Mouse (Mus musculus): ENCODE results near the gene Coro6. TPM values are rescaled to one million over a fixed set of nuclear protein-coding genes. Genes with fewer than 3 reads are reported as not detected.

Coro6 gene
- polyA plus RNA-seq, 1 experiment from 2014 or later = 0.40 TPM

GRCm38 (mm10) chr11:77506941-77507340 lies 44.7 kb downstream of the Coro6 start:
- 89% methylated on average over 6 of the region's 6 CpGs for WGBS
- Histone ChIP-seq H3K27me3 (replicated peaks; ENCODE audit: control insufficient read depth, insufficient read depth, low read length) (no peaks in the 10 kb centered on the region), H3K4me1 (replicated peaks; ENCODE audit: control insufficient read depth, insufficient read depth, low read length) (peaks cover 5% of the 10 kb centered on the region), H3K4me2 (no peak overlapping the region), H3K9me3 (ENCODE audit: control insufficient read depth, low read length) (no peaks in the 10 kb centered on the region), H3K4me3 (ENCODE audit: low read depth, low read length) (no peak overlapping the region), H3K27ac (ENCODE audit: low read depth, low read length) (no peak overlapping the region; the same call in 1 of the 2 replicates), H3K36me3 (ENCODE audit: control insufficient read depth, insufficient read depth, low read length) (peaks cover 47% of the 10 kb centered on the region), H3K9ac (ENCODE audit: low read depth, low read length) (no peak overlapping the region)
- DNase-seq (ENCODE audit: low spot score) = no peak
- ATAC-seq (replicated peaks; ENCODE audit: low FRiP score) = no peak

DNA sequence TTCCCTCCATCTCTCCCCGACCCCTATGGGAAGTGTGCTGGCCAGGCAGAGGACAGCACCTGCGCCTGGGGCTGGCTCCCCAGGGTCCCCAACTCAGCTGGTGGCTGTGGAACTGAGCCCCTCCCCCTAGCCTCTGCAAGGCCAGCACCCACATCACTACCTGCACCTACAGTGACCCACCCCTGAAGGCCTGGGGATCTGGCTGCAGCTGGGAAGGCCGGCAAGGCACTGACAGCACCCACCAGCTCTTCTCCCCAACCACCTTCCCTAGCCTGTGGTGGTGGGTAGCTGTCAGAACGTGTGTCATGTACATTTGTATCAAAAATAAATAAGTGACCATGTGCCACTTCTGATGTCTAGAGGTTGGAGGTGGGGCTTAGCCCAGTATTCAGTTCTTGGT lies 45.2 kb downstream of the Coro6 start:
- 0 out of 2 replicates have a peak, but pooled peaks have one; percentile 8 for ATAC-seq (replicated peaks; ENCODE audit: low FRiP score)
- Histone ChIP-seq H3K27me3 (replicated peaks; ENCODE audit: control insufficient read depth, insufficient read depth, low read length) (no peaks in the 10 kb centered on the region), H3K9me3 (ENCODE audit: control insufficient read depth, low read length) (no peaks in the 10 kb centered on the region), H3K27ac (ENCODE audit: low read depth, low read length) (no peak overlapping the region; the same call in 1 of the 2 replicates), H3K4me1 (replicated peaks; ENCODE audit: control insufficient read depth, insufficient read depth, low read length) (peaks cover 8% of the 10 kb centered on the region), H3K36me3 (ENCODE audit: control insufficient read depth, insufficient read depth, low read length) (peaks cover 44% of the 10 kb centered on the region), H3K4me3 (ENCODE audit: low read depth, low read length) (no peak overlapping the region), H3K4me2 (no peak overlapping the region), H3K9ac (ENCODE audit: low read depth, low read length) (no peak overlapping the region)
- no peak for DNase-seq (ENCODE audit: low spot score)
- WGBS = 55% methylated on average over 4 of the region's 4 CpGs

GRCm38 (mm10) chr11:77508068-77509021 lies 46.1 kb downstream of the Coro6 start:
- Histone ChIP-seq H3K27ac (ENCODE audit: low read depth, low read length) (no peak overlapping the region), H3K4me1 (replicated peaks; ENCODE audit: control insufficient read depth, insufficient read depth, low read length) (peaks cover 10% of the 10 kb centered on the region), H3K4me3 (ENCODE audit: low read depth, low read length) (peak overlapping the region; percentile 39), H3K4me2 (peak overlapping the region; percentile 87), H3K9ac (ENCODE audit: low read depth, low read length) (peak overlapping the region; percentile 30), H3K9me3 (ENCODE audit: control insufficient read depth, low read length) (no peaks in the 10 kb centered on the region), H3K36me3 (ENCODE audit: control insufficient read depth, insufficient read depth, low read length) (peaks cover 37% of the 10 kb centered on the region), H3K27me3 (replicated peaks; ENCODE audit: control insufficient read depth, insufficient read depth, low read length) (no peaks in the 10 kb centered on the region)
- 25% methylated on average over 49 of the region's 49 CpGs for WGBS
- peak; percentile 86 for DNase-seq (ENCODE audit: low spot score)
- peak; percentile 73 for ATAC-seq (replicated peaks; ENCODE audit: low FRiP score)

- H3K4me1 ChIP-seq (replicated peaks; ENCODE audit: control insufficient read depth, insufficient read depth, low read length) = peaks cover 34% of the 10 kb centered on the region
- H3K9me3 ChIP-seq (ENCODE audit: control insufficient read depth, low read length) = no peaks in the 10 kb centered on the region
- ATAC-seq (replicated peaks; ENCODE audit: low FRiP score) (no peak), DNase-seq (ENCODE audit: low spot score) (peak; percentile 27)
- no peak overlapping the region for H3K4me3 ChIP-seq (ENCODE audit: low read depth, low read length)
- no peak overlapping the region for H3K9ac ChIP-seq (ENCODE audit: low read depth, low read length)
- H3K27me3 ChIP-seq (replicated peaks; ENCODE audit: control insufficient read depth, insufficient read depth, low read length) = peaks cover 14% of the 10 kb centered on the region
- H3K36me3 ChIP-seq (ENCODE audit: control insufficient read depth, insufficient read depth, low read length) = peaks cover 8% of the 10 kb centered on the region; the same call in 1 of the 2 replicates
- no peak overlapping the region for H3K4me2 ChIP-seq
- 73% methylated on average over 5 of the region's 5 CpGs for WGBS
- H3K27ac ChIP-seq (ENCODE audit: low read depth, low read length) = no peak overlapping the region
These were observed 49.1 kb downstream of the Coro6 start for GRCm38 (mm10) chr11:77511336-77511735.

- DNase-seq (ENCODE audit: low spot score) (peak; percentile 96), ATAC-seq (replicated peaks; ENCODE audit: low FRiP score) (peak; percentile 78)
- Histone ChIP-seq H3K4me1 (replicated peaks; ENCODE audit: control insufficient read depth, insufficient read depth, low read length) (peaks cover 37% of the 10 kb centered on the region), H3K4me2 (peak overlapping the region; percentile 99), H3K4me3 (ENCODE audit: low read depth, low read length) (peak overlapping the region; percentile 57), H3K27ac (ENCODE audit: low read depth, low read length) (peak overlapping the region; percentile 60; the same call in 1 of the 2 replicates), H3K36me3 (ENCODE audit: control insufficient read depth, insufficient read depth, low read length) (no peaks in the 10 kb centered on the region), H3K9me3 (ENCODE audit: control insufficient read depth, low read length) (no peaks in the 10 kb centered on the region), H3K9ac (ENCODE audit: low read depth, low read length) (peak overlapping the region; percentile 74), H3K27me3 (replicated peaks; ENCODE audit: control insufficient read depth, insufficient read depth, low read length) (peaks cover 24% of the 10 kb centered on the region)
- under 1% methylated on average over 76 of the region's 84 CpGs for WGBS
These were observed 50.9 kb downstream of the Coro6 start for GRCm38 (mm10) chr11:77512891-77513810.

GRCm38 (mm10) chr11:77513811-77514170 lies 51.6 kb downstream of the Coro6 start:
- Histone ChIP-seq H3K27ac (ENCODE audit: low read depth, low read length) (peak overlapping the region; percentile 48; the same call in 1 of the 2 replicates), H3K4me1 (replicated peaks; ENCODE audit: control insufficient read depth, insufficient read depth, low read length) (peaks cover 32% of the 10 kb centered on the region), H3K27me3 (replicated peaks; ENCODE audit: control insufficient read depth, insufficient read depth, low read length) (peaks cover 24% of the 10 kb centered on the region), H3K9ac (ENCODE audit: low read depth, low read length) (peak overlapping the region; percentile 74), H3K36me3 (ENCODE audit: control insufficient read depth, insufficient read depth, low read length) (no peaks in the 10 kb centered on the region), H3K4me2 (peak overlapping the region; percentile 99), H3K4me3 (ENCODE audit: low read depth, low read length) (peak overlapping the region; percentile 57), H3K9me3 (ENCODE audit: control insufficient read depth, low read length) (no peaks in the 10 kb centered on the region)
- ATAC-seq (replicated peaks; ENCODE audit: low FRiP score) (no peak), DNase-seq (ENCODE audit: low spot score) (no peak)
- WGBS = 8% methylated on average over 10 of the region's 10 CpGs

- ATAC-seq (replicated peaks; ENCODE audit: low FRiP score) = peak; percentile 55
- peak overlapping the region; percentile 57 for H3K4me3 ChIP-seq (ENCODE audit: low read depth, low read length)
- H3K27me3 ChIP-seq (replicated peaks; ENCODE audit: control insufficient read depth, insufficient read depth, low read length) = peaks cover 24% of the 10 kb centered on the region
- DNase-seq (ENCODE audit: low spot score) = peak; percentile 76
- peak overlapping the region; percentile 99 for H3K4me2 ChIP-seq
- 4% methylated on average over 19 of the region's 19 CpGs for WGBS
- no peaks in the 10 kb centered on the region for H3K9me3 ChIP-seq (ENCODE audit: control insufficient read depth, low read length)
- H3K36me3 ChIP-seq (ENCODE audit: control insufficient read depth, insufficient read depth, low read length) = no peaks in the 10 kb centered on the region
- peak overlapping the region; percentile 74 for H3K9ac ChIP-seq (ENCODE audit: low read depth, low read length)
- peak overlapping the region; percentile 44 for H3K27ac ChIP-seq (ENCODE audit: low read depth, low read length)
- H3K4me1 ChIP-seq (replicated peaks; ENCODE audit: control insufficient read depth, insufficient read depth, low read length) = peaks cover 32% of the 10 kb centered on the region
These were observed 52.1 kb downstream of the Coro6 start for GRCm38 (mm10) chr11:77514281-77514831.

Data from liver, embryonic 11.5 days (tissue).